Mouse (Mus musculus) CH12.LX (cell line): ENCODE measurements around the gene Astn2. TPM values are rescaled to one million over a fixed set of nuclear protein-coding genes. Genes with fewer than 3 reads are reported as not detected.
A peak's percentile ranks its signal among the peaks of the same experiment; 100 is the strongest.

Source experiments
- DNase-seq: peaks from one replicate; pipeline ENCODE4 v3.0.0-alpha.2; 2013; ENCODE audit errors: extremely low read depth
- H3K27ac ChIP-seq: 2 replicates; pipeline ENCODE4 v1.5.1; 2012; ENCODE audit warnings: low read depth, mild to moderate bottlenecking, control low read depth, moderate library complexity; ENCODE audit not compliant: insufficient read depth
- H3K27me3 ChIP-seq: replicated peaks from 2 replicates; pipeline ENCODE3; 2012; ENCODE audit warnings: inconsistent platforms
- H3K36me3 ChIP-seq, 2 experiments: replicated peaks in 1 of 2; 2 replicates each; pipeline versions ENCODE3 to v1.6.1; 2012; ENCODE audit warnings: inconsistent platforms in 1 of 2, low read length in 1 of 2, mild to moderate bottlenecking in 1 of 2, mixed read lengths in 1 of 2, moderate library complexity in 1 of 2; ENCODE audit not compliant: control insufficient read depth in 1 of 2, insufficient read depth in 1 of 2
- H3K4me1 ChIP-seq, 2 experiments: 2 replicates each; pipeline ENCODE4 v1.6.1; 2012; ENCODE audit warnings: inconsistent platforms in 1 of 2, moderate library complexity in 1 of 2; ENCODE audit not compliant: insufficient read depth in 2 of 2, control insufficient read depth in 1 of 2
- H3K4me2 ChIP-seq: 2 replicates; pipeline ENCODE4 v1.6.1; 2012; ENCODE audit warnings: low read depth, mild to moderate bottlenecking, control low read depth; ENCODE audit not compliant: poor library complexity, insufficient read depth, severe bottlenecking
- H3K4me3 ChIP-seq, 3 experiments: fragments of 150-350 bp in 1 of 3; sonication (generic) in 1 of 3; replicated peaks in 1 of 3; 2 replicates each; pipeline versions ENCODE3 to v1.5.1; 2011 to 2012; ENCODE audit warnings: low read depth in 2 of 3, low read length in 2 of 3, mild to moderate bottlenecking in 2 of 3, moderate library complexity in 2 of 3, control low read depth in 1 of 3, improper control_type of control experiment in 1 of 3, inconsistent platforms in 1 of 3, mixed read lengths in 1 of 3; ENCODE audit not compliant: poor library complexity in 1 of 3
- H3K79me2 ChIP-seq: replicated peaks from 2 replicates; pipeline ENCODE4 v1.6.1; 2012; ENCODE audit warnings: mild to moderate bottlenecking, moderate library complexity; ENCODE audit not compliant: control insufficient read depth, poor library complexity, insufficient read depth, severe bottlenecking; ENCODE audit errors: extremely low read depth
- H3K9ac ChIP-seq: 2 replicates; pipeline ENCODE4 v1.6.1; 2012; ENCODE audit warnings: low read depth, mild to moderate bottlenecking, control low read depth, moderate library complexity; ENCODE audit not compliant: insufficient read depth
- H3K9me3 ChIP-seq: replicated peaks from 2 replicates; pipeline ENCODE3; 2012; ENCODE audit warnings: low read length, inconsistent platforms, mixed read lengths
- CHD1 ChIP-seq: IDR thresholded peaks from 2 replicates; pipeline ENCODE4 v1.6.1; 2012; ENCODE audit warnings: low read depth, low read length, improper control_type of control experiment, inconsistent platforms
- CHD2 ChIP-seq: IDR thresholded peaks from 2 replicates; pipeline ENCODE4 v1.6.1; 2011; ENCODE audit warnings: low read length, improper control_type of control experiment
- CTCF ChIP-seq, 2 experiments: IDR thresholded peaks in 1 of 2; conservative IDR thresholded peaks in 1 of 2; 2 replicates each; pipeline ENCODE4 v1.5.1; 2011 to 2012; ENCODE audit warnings: low read depth in 2 of 2, low read length in 2 of 2, improper control_type of control experiment in 1 of 2, inconsistent platforms in 1 of 2, mild to moderate bottlenecking in 1 of 2, moderate library complexity in 1 of 2
- ELF1 ChIP-seq: IDR thresholded peaks from 2 replicates; pipeline ENCODE4 v1.6.1; 2014; ENCODE audit warnings: low read depth, mild to moderate bottlenecking, inconsistent platforms, low read length, improper control_type of control experiment
- EP300 ChIP-seq: IDR thresholded peaks from 2 replicates; pipeline ENCODE4 v1.6.1; 2011; ENCODE audit warnings: low read length, improper control_type of control experiment
- ETS1 ChIP-seq: conservative IDR thresholded peaks from 2 replicates; pipeline ENCODE4 v1.6.1; 2012; ENCODE audit warnings: low read depth, mild to moderate bottlenecking, inconsistent platforms, low read length, improper control_type of control experiment, moderate library complexity
- JUN ChIP-seq: IDR thresholded peaks from 2 replicates; pipeline ENCODE4 v1.6.1; 2011; ENCODE audit warnings: low read depth, mild to moderate bottlenecking, low read length, improper control_type of control experiment, moderate library complexity; ENCODE audit not compliant: insufficient read depth
- KAT2A ChIP-seq: IDR thresholded peaks from 2 replicates; pipeline ENCODE4 v1.6.1; 2012; ENCODE audit warnings: low read length, improper control_type of control experiment, inconsistent platforms; ENCODE audit not compliant: insufficient replicate concordance
- MAX ChIP-seq: IDR thresholded peaks from 2 replicates; pipeline ENCODE4 v1.6.1; 2011; ENCODE audit warnings: low read length, improper control_type of control experiment
- MAZ ChIP-seq: IDR thresholded peaks from 2 replicates; pipeline ENCODE4 v1.6.1; 2012; ENCODE audit warnings: low read depth, mild to moderate bottlenecking, inconsistent platforms, low read length, improper control_type of control experiment, moderate library complexity
- MEF2A ChIP-seq: IDR thresholded peaks from 2 replicates; pipeline ENCODE4 v1.6.1; 2014; ENCODE audit warnings: low read depth, mild to moderate bottlenecking, inconsistent platforms, low read length, improper control_type of control experiment, borderline replicate concordance
- MYC ChIP-seq: IDR thresholded peaks from 2 replicates; pipeline ENCODE4 v1.6.1; 2011; ENCODE audit warnings: low read depth, mild to moderate bottlenecking, improper control_type of control experiment, low read length
- NELFE ChIP-seq: IDR thresholded peaks from 2 replicates; pipeline ENCODE4 v1.6.1; 2011; ENCODE audit warnings: low read depth, low read length, improper control_type of control experiment
- POLR2A ChIP-seq: IDR thresholded peaks from 2 replicates; pipeline ENCODE4 v1.6.1; 2011; ENCODE audit warnings: low read depth, mild to moderate bottlenecking, improper control_type of control experiment, low read length
- RAD21 ChIP-seq: IDR thresholded peaks from 2 replicates; pipeline ENCODE4 v1.6.1; 2011; ENCODE audit warnings: low read depth, mild to moderate bottlenecking, low read length, improper control_type of control experiment, moderate library complexity
- RCOR1 ChIP-seq: conservative IDR thresholded peaks from 2 replicates; pipeline ENCODE4 v1.6.1; 2012; ENCODE audit warnings: low read depth, mild to moderate bottlenecking, inconsistent platforms, low read length, improper control_type of control experiment
- SMC3 ChIP-seq: IDR thresholded peaks from 2 replicates; pipeline ENCODE4 v1.6.1; 2011; ENCODE audit warnings: low read depth, low read length, improper control_type of control experiment
- TBP ChIP-seq: conservative IDR thresholded peaks from 2 replicates; pipeline ENCODE4 v1.6.1; 2011; ENCODE audit warnings: low read depth, low read length, improper control_type of control experiment
- UBTF ChIP-seq: IDR thresholded peaks from 2 replicates; pipeline ENCODE4 v1.6.1; 2012; ENCODE audit warnings: low read depth, mild to moderate bottlenecking, inconsistent platforms, low read length, improper control_type of control experiment, moderate library complexity
- USF1 ChIP-seq: IDR thresholded peaks from 2 replicates; pipeline ENCODE4 v1.6.1; 2014; ENCODE audit warnings: low read depth, mild to moderate bottlenecking, inconsistent platforms, low read length, improper control_type of control experiment
- ZC3H11A ChIP-seq: IDR thresholded peaks from 2 replicates; pipeline ENCODE4 v1.6.1; 2012; ENCODE audit warnings: low read depth, mild to moderate bottlenecking, inconsistent platforms, low read length, improper control_type of control experiment
- ZMIZ1 ChIP-seq: IDR thresholded peaks from 2 replicates; pipeline ENCODE4 v1.6.1; 2012; ENCODE audit warnings: low read depth, mild to moderate bottlenecking, inconsistent platforms, low read length, improper control_type of control experiment
- ZNF384 ChIP-seq: IDR thresholded peaks from 2 replicates; pipeline ENCODE4 v1.6.1; 2012; ENCODE audit warnings: low read depth, low read length, improper control_type of control experiment, inconsistent platforms
- dilution Hi-C: fragments of 300-500 bp; cut with MboI; formaldehyde crosslinking; loops from 2 replicates; pipeline ENCODE4 v1.14.3; 2020; ENCODE audit warnings: low sequenced_read_pairs; ENCODE audit not compliant: extremely low pct_unique_long_range_greater_than_20kb, extremely low pct_ligation_motif_present
- in situ Hi-C: fragments of 300-500 bp; cut with MboI; formaldehyde crosslinking; loops from 3 replicates; pipeline ENCODE4 v1.14.3; 2019; ENCODE audit warnings: low sequenced_read_pairs, low pct_ligation_motif_present, low pct_unique_long_range_greater_than_20kb, mixed read lengths
- polyA plus RNA-seq: library from polyadenylated mRNA; unstranded; fragments of >175 nt; gene quantifications from 2 replicates; pipeline ENCODE4 v1.2.1, GENCODE M21; 2012; ENCODE audit warnings: low read depth; ENCODE audit not compliant: insufficient read length
- total RNA-seq, 2 experiments: library from RNA; depleted of rRNA; stranded (reverse); fragments of 300-350 nt in 1 of 2; fragments of >200 nt in 1 of 2; gene quantifications; 2 replicates each; pipeline ENCODE4 v1.2.3; 2012 to 2014

Gene Astn2
- total and polyA plus RNA-seq, 3 experiments, result not detected

GRCm38 (mm10) chr4:65594601-65595369 lies 809.6 kb downstream of the Astn2 start:
- Histone ChIP-seq H3K27ac (no peak overlapping the region), H3K27me3 (no peaks in the 10 kb centered on the region), H3K79me2 (no peaks in the 10 kb centered on the region), H3K4me3 (no peak overlapping the region), H3K9me3 (no peaks in the 10 kb centered on the region), H3K4me1 (no peaks in the 10 kb centered on the region), H3K4me2 (no peak overlapping the region), H3K36me3 (no peaks in the 10 kb centered on the region), H3K9ac (no peak overlapping the region)
- dilution Hi-C loops, result no loop called here
- in situ Hi-C loops, result no loop called here
- no peak for TF ChIP-seq ZNF384
- DNase-seq, result no peak

- no peaks in the 10 kb centered on the region for H3K9me3 ChIP-seq
- in situ Hi-C loops, result loop anchor here (10.0 kb wide), 2 partner anchors 755 to 1055 kb away; no protein-coding TSS in a partner anchor
Observed at GRCm38 (mm10) chr4:65589780-65590179, 814.6 kb downstream of the Astn2 start.

GRCm38 (mm10) chr4:65586947-65587346 lies 817.5 kb downstream of the Astn2 start:
- no peaks in the 10 kb centered on the region for H3K27me3 ChIP-seq
- TF ChIP-seq ZMIZ1 (no peak), USF1 (no peak), MAX (no peak), JUN (no peak), MAZ (no peak), UBTF (no peak), ELF1 (no peak), EP300 (no peak), CHD1 (no peak), CHD2 (no peak), MYC (no peak), KAT2A (no peak), RCOR1 (no peak), TBP (no peak), SMC3 (no peak), ETS1 (no peak)
- TF ChIP-seq, all 38 proteins: peak for 0
- H3K27ac ChIP-seq, result no peak overlapping the region
- H3K4me1 ChIP-seq, result no peaks in the 10 kb centered on the region
- no peaks in the 10 kb centered on the region for H3K9me3 ChIP-seq
- no peak overlapping the region for H3K4me3 ChIP-seq
- H3K4me2 ChIP-seq, result no peak overlapping the region
- dilution Hi-C loops, result no loop called here
- no peak for DNase-seq
- no peaks in the 10 kb centered on the region for H3K79me2 ChIP-seq
- H3K36me3 ChIP-seq, result no peaks in the 10 kb centered on the region
- no peak overlapping the region for H3K9ac ChIP-seq
- in situ Hi-C loops, result loop anchor here (10.0 kb wide), 2 partner anchors 752 to 1052 kb away; no protein-coding TSS in a partner anchor

More at GRCm38 (mm10) chr4:65589780-65590179, 814.6 kb downstream of the Astn2 start:
- Histone ChIP-seq H3K27ac (no peak overlapping the region), H3K4me1 (no peaks in the 10 kb centered on the region), H3K27me3 (no peaks in the 10 kb centered on the region), H3K4me3 (no peak overlapping the region), H3K36me3 (no peaks in the 10 kb centered on the region), H3K4me2 (no peak overlapping the region), H3K9ac (no peak overlapping the region), H3K79me2 (no peaks in the 10 kb centered on the region)
- peak; percentile 58 for DNase-seq
- TF ChIP-seq ELF1, result no peak
- no peak for TF ChIP-seq MAZ
- TF ChIP-seq MEF2A, result no peak
- peak; percentile 90 for TF ChIP-seq RAD21
- TF ChIP-seq CTCF (conservative IDR thresholded peaks at IDR 0.05 in 1 of 2, IDR thresholded peaks at IDR 0.05 in 1 of 2; ENCODE audit: low read depth in 2 of 2, low read length in 2 of 2), result peak; percentile 27 to 83; a peak in 3 of 4 replicates
- TF ChIP-seq ZNF384, result peak; percentile 64
- no peak for TF ChIP-seq POLR2A
- TF ChIP-seq ZC3H11A, result peak; percentile 14; the same call in 1 of the 2 replicates
- TF ChIP-seq NELFE, result 0 out of 2 replicates have a peak, but pooled peaks have one; percentile 13
- peak; percentile 72 for TF ChIP-seq SMC3
- dilution Hi-C loops, result no loop called here
